Mouse (Mus musculus): ENCODE measurements at regions not wholly inside any gene's neighbourhood (a gene's known extent, or its start where the extent isn't known, plus 50 kb on each side); places are given as distances from the start of the nearest gene placed in this dataset.
A peak's percentile ranks its signal among the peaks of the same experiment; 100 is the strongest.
"Not testable (repeated sequence)": the region's sequence is repeated elsewhere in the genome, so short reads cannot be mapped to it uniquely, and the experiment has no call there.

DNA sequence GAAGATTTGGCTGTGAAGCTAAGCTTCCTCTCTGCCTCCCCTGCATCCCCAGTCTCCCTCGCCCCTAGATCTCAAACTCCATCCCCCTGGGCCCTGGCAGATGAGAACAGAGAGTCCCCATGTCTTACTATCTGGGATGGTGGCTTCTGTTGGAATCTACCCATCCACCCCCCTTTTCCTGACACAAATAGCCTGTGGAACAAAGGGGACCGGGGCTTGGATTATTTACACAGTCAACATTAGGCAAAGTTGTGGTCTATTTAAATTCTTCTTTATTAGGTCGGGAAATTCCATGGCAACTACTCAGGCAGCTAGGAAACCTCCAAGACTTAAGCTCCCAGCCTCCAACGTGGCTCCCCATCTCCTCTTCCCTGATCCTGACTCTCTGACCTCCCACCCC is 279.9 kb downstream of the Cyp26b1 start:
- no peak for DNase-seq

GRCm38 (mm10) chr6:84310635-84311241 is 283.0 kb downstream of the Cyp26b1 start:
- DNase-seq: no peak

DNA sequence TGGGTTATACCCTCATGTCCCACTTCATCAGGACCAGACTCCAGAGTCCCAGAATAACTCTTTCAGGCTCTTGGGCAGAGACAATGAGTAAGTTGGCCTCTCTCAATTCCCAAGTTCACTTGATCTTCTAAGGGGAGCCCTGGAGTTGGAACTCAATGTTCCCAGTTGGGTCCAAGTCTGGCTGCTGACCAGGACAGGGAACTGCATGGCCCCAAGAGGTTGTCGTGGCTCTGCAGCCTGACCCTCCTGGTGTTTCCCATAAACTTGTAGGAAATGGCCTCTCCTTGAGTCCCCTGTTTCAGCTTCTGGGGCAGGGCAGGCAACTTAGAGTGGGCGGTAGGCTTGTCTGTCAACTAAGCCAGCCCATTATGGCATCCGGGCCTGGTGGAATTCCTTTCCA is 286.2 kb downstream of the Cyp26b1 start:
- no peak for DNase-seq

GRCm38 (mm10) chr6:84306585-84306984 is 287.1 kb downstream of the Cyp26b1 start:
- no peak for DNase-seq

GRCm38 (mm10) chr6:84305093-84305492 is 288.6 kb downstream of the Cyp26b1 start:
- peak in 1 of 2 experiments; percentile 41 for DNase-seq

- DNase-seq: not testable (repeated sequence)
These were observed 290.8 kb downstream of the Cyp26b1 start for GRCm38 (mm10) chr6:84302916-84303315.

DNA sequence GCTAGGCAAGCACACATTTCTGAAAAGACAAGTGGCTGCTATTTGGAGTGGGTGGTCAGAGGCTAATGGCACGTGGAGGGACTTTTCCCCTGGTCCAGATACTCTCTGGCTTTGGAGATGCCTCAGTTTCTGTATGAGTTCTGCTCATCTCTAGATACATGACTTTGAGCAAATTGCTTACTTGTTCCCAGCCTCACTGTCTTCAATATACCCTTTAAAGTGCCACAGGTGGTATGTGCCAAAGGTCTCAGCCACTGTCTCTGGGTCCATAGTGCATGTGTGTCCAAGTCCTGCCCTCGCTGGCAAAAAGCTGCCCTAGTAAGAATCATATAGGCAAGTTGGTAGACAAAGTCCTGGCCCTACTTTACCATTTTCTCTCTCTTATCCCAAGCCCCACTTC is 291.5 kb downstream of the Dysf start:
- no peak for DNase-seq

GRCm38 (mm10) chr6:84299146-84299545 is 290.8 kb downstream of the Dysf start:
- no peak for DNase-seq

- not testable (repeated sequence) for DNase-seq
These were observed 265.5 kb downstream of the Dysf start for GRCm38 (mm10) chr6:84273907-84274306.

DNA sequence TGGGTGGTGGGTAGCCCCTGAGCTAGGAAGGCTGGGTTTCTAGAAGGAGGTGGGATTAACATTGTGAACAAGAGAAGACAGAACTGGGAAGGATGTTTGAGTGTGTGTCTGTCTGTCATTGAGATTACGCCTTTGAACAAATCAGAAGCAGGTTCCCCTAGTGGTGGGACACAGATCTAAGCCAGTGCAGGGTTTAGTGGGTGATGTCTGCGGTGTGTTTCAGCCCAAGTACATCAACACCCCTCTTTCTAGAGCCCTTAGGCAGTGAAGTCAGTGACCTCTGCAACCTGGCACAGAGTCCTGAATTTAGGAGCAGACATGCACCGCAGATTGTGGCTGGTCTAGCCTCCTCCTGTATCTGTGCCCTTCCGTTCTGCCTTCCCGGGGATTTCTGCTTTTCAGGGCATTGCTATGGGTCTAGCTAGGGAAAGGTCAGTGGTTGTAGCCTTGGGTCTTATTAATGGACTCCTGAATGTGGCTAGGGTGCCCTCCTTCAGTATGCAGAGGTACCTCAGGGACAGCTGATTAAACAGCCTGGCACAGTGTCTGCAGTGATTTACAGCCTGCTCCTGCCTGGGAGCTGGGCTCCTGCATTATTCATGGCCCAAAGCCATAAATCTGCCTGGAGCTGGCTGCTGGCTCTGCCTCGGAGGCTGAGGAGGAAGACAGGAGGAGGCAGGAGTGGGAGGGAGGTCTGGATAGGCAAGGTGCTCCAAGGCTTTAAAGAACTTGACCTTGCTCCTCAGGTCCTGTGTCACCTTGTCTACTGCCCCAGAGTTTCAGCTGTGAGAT is 264.3 kb downstream of the Dysf start:
- DNase-seq: peak; percentile 21 to 22

DNA sequence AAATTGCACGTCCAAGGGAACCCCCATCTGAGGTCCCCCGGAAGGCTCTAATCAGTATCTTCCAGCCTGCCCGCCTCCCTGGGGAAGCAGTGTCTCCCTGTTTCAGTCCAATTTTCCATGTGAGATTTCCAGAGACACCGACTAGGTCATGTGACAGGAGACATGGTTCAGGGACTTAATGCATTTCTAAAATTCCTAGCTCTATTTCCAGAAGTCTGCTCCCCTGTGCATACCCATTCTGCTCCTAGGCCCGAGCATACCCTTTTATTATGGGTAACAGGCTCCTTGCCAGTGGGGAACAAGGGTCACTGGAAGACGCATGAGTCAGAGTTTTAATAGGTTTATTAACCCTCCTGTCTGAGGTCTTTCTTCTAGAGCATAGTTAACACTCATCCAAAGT is 263.6 kb downstream of the Dysf start:
- no peak for DNase-seq

DNA sequence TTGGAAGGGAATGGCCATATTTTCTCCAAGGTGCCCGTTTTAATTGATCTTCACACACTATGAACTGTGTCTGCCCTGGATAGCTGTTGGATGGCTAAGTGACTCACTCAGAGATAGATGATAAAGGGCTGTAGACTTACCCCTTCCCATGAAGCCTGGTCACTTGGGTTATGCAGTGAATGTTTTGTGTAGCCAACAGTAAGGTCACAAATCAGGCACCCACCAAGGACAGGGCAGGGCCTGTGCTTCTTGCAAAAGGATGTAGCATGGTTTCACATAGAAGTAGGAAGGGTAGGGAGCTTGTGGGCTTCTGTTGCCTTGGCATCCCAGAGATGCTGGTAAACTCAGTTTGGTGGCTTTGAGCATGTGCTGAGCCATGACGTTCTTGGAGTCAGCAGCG is 263.1 kb downstream of the Dysf start:
- no peak for DNase-seq

GRCm38 (mm10) chr6:84270518-84271165 is 262.3 kb downstream of the Dysf start:
- DNase-seq: no peak

GRCm38 (mm10) chr6:84269478-84269877 is 261.1 kb downstream of the Dysf start:
- no peak for DNase-seq

GRCm38 (mm10) chr6:84269023-84269422 is 260.6 kb downstream of the Dysf start:
- DNase-seq: no peak

GRCm38 (mm10) chr6:84268111-84268510 is 259.7 kb downstream of the Dysf start:
- no peak for DNase-seq

DNA sequence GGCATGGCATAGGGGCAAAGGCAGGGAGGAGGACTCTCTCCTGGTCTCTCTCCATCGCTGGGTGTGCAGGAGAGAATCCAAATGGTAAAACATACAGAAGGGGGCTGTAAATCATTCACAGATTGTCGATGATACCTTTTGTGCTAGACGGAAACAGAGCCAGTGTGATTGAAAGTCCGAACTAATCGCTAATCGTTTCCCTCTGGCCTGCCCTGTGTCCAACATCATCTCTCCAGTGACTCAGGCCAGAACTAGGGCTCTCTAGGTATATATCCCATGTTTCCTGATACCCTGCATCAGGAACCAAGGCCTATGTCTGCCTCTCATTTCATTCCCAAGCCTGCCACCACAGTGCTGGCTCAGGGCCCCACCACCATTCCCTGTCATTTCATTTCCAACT is 259.1 kb downstream of the Dysf start:
- DNase-seq: no peak

- DNase-seq: peak; percentile 25 to 39
These were observed 258.3 kb downstream of the Dysf start for GRCm38 (mm10) chr6:84266736-84267135.

GRCm38 (mm10) chr6:84264681-84265080 is 256.3 kb downstream of the Dysf start:
- peak in 1 of 2 experiments; percentile 19 for DNase-seq

GRCm38 (mm10) chr6:84263686-84264085 is 255.3 kb downstream of the Dysf start:
- DNase-seq: no peak

DNA sequence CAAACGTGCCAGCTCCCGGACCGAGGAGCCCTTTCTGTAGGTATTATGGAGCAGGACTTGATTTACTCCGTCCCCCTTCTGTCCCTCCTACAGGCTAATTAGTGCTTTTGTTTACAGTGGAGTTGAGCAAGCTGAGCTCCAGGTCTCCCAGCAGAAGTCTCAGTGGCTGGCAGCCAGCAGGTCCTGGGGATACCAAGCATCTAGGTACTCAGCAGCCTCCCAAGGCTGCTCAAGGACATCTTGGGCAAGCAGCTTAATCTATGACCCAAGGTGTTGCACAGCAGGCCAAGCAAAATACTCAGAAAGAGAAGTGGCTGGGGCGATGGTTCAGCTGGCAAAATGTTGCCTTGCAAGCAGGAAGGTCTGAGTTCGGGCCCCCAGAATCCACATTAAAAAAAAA is 254.4 kb downstream of the Dysf start:
- no peak for DNase-seq

- DNase-seq: no peak
These were observed 253.1 kb downstream of the Dysf start for GRCm38 (mm10) chr6:84261483-84261882.
